9 mouse cellular contexts compared by ENCODE assay signal in the genomic region with DNA sequence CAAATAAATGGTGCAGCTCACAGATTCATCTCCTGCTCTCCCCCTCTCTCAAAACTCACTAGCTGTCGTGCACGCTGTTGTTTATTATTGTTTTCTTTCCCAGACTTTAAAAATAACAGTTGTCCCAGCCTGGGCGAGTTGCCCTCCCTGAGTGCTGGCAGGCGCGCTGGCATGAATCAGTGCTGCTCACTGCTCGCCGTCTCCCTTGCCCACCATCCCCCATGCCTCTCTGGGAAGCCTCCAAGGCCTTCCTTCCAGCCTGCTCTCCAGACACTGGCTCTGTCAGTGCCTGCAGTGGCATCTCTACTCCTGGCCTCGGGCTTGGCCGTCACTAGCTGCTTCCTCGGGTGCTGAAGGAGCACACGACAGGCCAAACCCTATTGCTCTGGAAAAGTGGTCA. TPM values are rescaled to one million over a fixed set of nuclear protein-coding genes. Genes with fewer than 3 reads are reported as not detected.
DNase-seq lines count a peak whose midpoint lies in the region; ATAC-seq lines count a peak whose summit lies in the region.
"Had no signal": no experiment of that assay in that cellular context is flagged by ENCODE, and none has a peak within 500 bp of the region (broad histone marks: within the 10 kb centered on the region; RNA-seq: fewer than 3 reads in every experiment).

No protein-coding gene starts in this region.

- no peak for ATAC-seq in hindbrain, embryonic 14.5 days (ENCODE audit: low FRiP score)
- ATAC-seq in intestine, embryonic 15.5 days, result no peak
- no peak for ATAC-seq in megakaryocyte progenitor cell, adult 5-6 weeks (replicated peaks; ENCODE audit: poor library complexity)

- no peak for DNase-seq in hindbrain, embryonic 10.5 days (ENCODE audit: low spot score)
- DNase-seq in hindbrain, embryonic 14.5 days (ENCODE audit: low spot score), result no peak
- DNase-seq in adrenal gland, postnatal 14 days, result peak; percentile 83
- DNase-seq in frontal cortex, adult 2 months (ENCODE audit: extremely low spot score in 1 of 2, low spot score in 1 of 2), result peak; percentile 40 to 80
- peak; percentile 87 to 92 for DNase-seq in layer of hippocampus, postnatal 10 days (ENCODE audit: low spot score in 2 of 2)
- DNase-seq in spleen, postnatal 4 days (ENCODE audit: low spot score in 2 of 2), result no peak

- no peak overlapping the region for H3K4me3 ChIP-seq in hindbrain, embryonic 10.5 days
- no peak overlapping the region for H3K4me3 ChIP-seq in hindbrain, embryonic 14.5 days (replicated peaks; ENCODE audit: low read length)
- no peak overlapping the region for H3K4me3 ChIP-seq in intestine, embryonic 15.5 days (replicated peaks)
- H3K4me3 ChIP-seq: embryonic facial prominence, embryonic 12.5 days had no signal

- no peak overlapping the region for H3K9ac ChIP-seq in hindbrain, embryonic 14.5 days
- no peak overlapping the region for H3K9ac ChIP-seq in intestine, embryonic 15.5 days
- H3K9ac ChIP-seq: embryonic facial prominence, embryonic 12.5 days had no signal

- H3K4me2 ChIP-seq in hindbrain, embryonic 14.5 days (replicated peaks), result no peak overlapping the region
- H3K4me2 ChIP-seq in intestine, embryonic 15.5 days (replicated peaks), result no peak overlapping the region
- H3K4me2 ChIP-seq: embryonic facial prominence, embryonic 12.5 days had no signal

- peaks cover 30% of the 10 kb centered on the region for H3K4me1 ChIP-seq in hindbrain, embryonic 10.5 days (replicated peaks)
- peaks cover 6% of the 10 kb centered on the region; the same call in 1 of the 2 replicates for H3K4me1 ChIP-seq in hindbrain, embryonic 14.5 days (replicated peaks; ENCODE audit: control insufficient read depth, insufficient read depth, low read length)
- H3K4me1 ChIP-seq in intestine, embryonic 15.5 days (replicated peaks), result peaks cover 11% of the 10 kb centered on the region

- peak overlapping the region; percentile 40; the same call in 1 of the 2 replicates for H3K27ac ChIP-seq in hindbrain, embryonic 10.5 days
- H3K27ac ChIP-seq in hindbrain, embryonic 14.5 days, result no peak overlapping the region
- H3K27ac ChIP-seq in intestine, embryonic 15.5 days, result no peak overlapping the region
- H3K27ac ChIP-seq: embryonic facial prominence, embryonic 12.5 days had no signal

- no peaks in the 10 kb centered on the region for H3K36me3 ChIP-seq in hindbrain, embryonic 10.5 days
- no peaks in the 10 kb centered on the region for H3K36me3 ChIP-seq in hindbrain, embryonic 14.5 days (replicated peaks; ENCODE audit: control insufficient read depth, insufficient read depth)
- H3K36me3 ChIP-seq in intestine, embryonic 15.5 days, result no peaks in the 10 kb centered on the region

- no peaks in the 10 kb centered on the region for H3K9me3 ChIP-seq in hindbrain, embryonic 10.5 days
- H3K9me3 ChIP-seq in hindbrain, embryonic 14.5 days (ENCODE audit: control insufficient read depth, low read length), result no peaks in the 10 kb centered on the region
- H3K9me3 ChIP-seq in intestine, embryonic 15.5 days, result no peaks in the 10 kb centered on the region
- H3K9me3 ChIP-seq: embryonic facial prominence, embryonic 12.5 days had no signal

- WGBS in hindbrain, embryonic 10.5 days, result 85% methylated on average over 11 of the region's 11 CpGs
- WGBS in hindbrain, embryonic 14.5 days, result 61% methylated on average over 11 of the region's 11 CpGs
- WGBS in intestine, embryonic 15.5 days, result 61% methylated on average over 11 of the region's 11 CpGs

- no peaks in the 10 kb centered on the region for H3K27me3 ChIP-seq in hindbrain, embryonic 10.5 days (ENCODE audit: insufficient read depth, poor library complexity, severe bottlenecking)
- H3K27me3 ChIP-seq in hindbrain, embryonic 14.5 days (ENCODE audit: control insufficient read depth, insufficient read depth, low read length), result no peaks in the 10 kb centered on the region
- H3K27me3 ChIP-seq in intestine, embryonic 15.5 days (replicated peaks), result no peaks in the 10 kb centered on the region
- H3K27me3 ChIP-seq: embryonic facial prominence, embryonic 12.5 days had no signal

RNA-seq across cellular contexts. Expression of gene Rbm19, which starts 48.2 kb away (rescaled TPM):
- polyA plus RNA-seq in hindbrain, embryonic 10.5 days (2016; fragmentation: Nextera tagmentation; extraction: Ambion mirVana), result 27.6 and 31.9 TPM in 2 replicates
- 17.5 and 20.2 TPM in 2 replicates for polyA plus RNA-seq in hindbrain, embryonic 14.5 days (2014; fragmentation: Nextera tagmentation; extraction: Ambion mirVana)
- 21.9 and 32.2 TPM in 2 replicates for total RNA-seq in adrenal gland, postnatal 14 days (2021)
- 8.9 and 9.6 TPM in 2 replicates for polyA plus RNA-seq in frontal cortex, adult 2 months (2012; rRNA removed)
- 10 to 100 TPM; 17.6 to 30.9 TPM for total RNA-seq in layer of hippocampus, postnatal 10 days (2021)
- polyA plus RNA-seq in intestine, embryonic 15.5 days (2015; fragmentation: Nextera tagmentation; extraction: Ambion mirVana), result 25.1 and 25.8 TPM in 2 replicates
- total RNA-seq in megakaryocyte progenitor cell, adult 5-6 weeks (2015), result 9.6 and 14.1 TPM in 2 replicates
- 17.6 and 19.1 TPM in 2 replicates for total RNA-seq in megakaryocyte progenitor cell, adult 5-6 weeks (2017)

Comparison
In these comparisons a context has a peak if more than half of its experiments do, and no peak if none do; other contexts are left out.
1. DNase-seq: peak in adrenal gland, postnatal 14 days (single experiment), frontal cortex, adult 2 months (2 of 2) and layer of hippocampus, postnatal 10 days (2 of 2); none in hindbrain, embryonic 10.5 days (single experiment), hindbrain, embryonic 14.5 days (single experiment) and spleen, postnatal 4 days (0 of 2).